Mouse (Mus musculus) liver, embryonic 16.5 days (tissue): Measurements from ENCODE around the gene Gm27027. TPM values are rescaled to one million over a fixed set of nuclear protein-coding genes. Genes with fewer than 3 reads are reported as not detected.

Source experiments
- ATAC-seq: fragments of 200-750 bp; cut with Nextera tagmentation; 2 replicates; pipeline ENCODE4 v1.8.0; 2017; ENCODE audit warnings: low read depth, mild to moderate bottlenecking, moderate number of reproducible peaks, moderate library complexity
- H3K27ac ChIP-seq: fragments of 300-500 bp; sonication (generic); 2 replicates; pipeline ENCODE4 v1.5.1; 2014; ENCODE audit warnings: mild to moderate bottlenecking, low read length
- H3K27me3 ChIP-seq: fragments of 300-500 bp; sonication (generic); 2 replicates; pipeline ENCODE4 v1.6.1; 2014; ENCODE audit warnings: low read depth, low read length, mixed read lengths; ENCODE audit not compliant: control insufficient read depth, insufficient read depth
- H3K36me3 ChIP-seq: fragments of 300-500 bp; sonication (generic); 2 replicates; pipeline ENCODE4 v1.6.1; 2014; ENCODE audit warnings: mild to moderate bottlenecking; ENCODE audit not compliant: control insufficient read depth, insufficient read depth
- H3K4me1 ChIP-seq: fragments of 300-500 bp; sonication (generic); 2 replicates; pipeline ENCODE4 v1.6.1; 2014; ENCODE audit warnings: low read depth, low read length, mixed read lengths; ENCODE audit not compliant: control insufficient read depth
- H3K4me2 ChIP-seq: fragments of 300-500 bp; sonication (generic); 2 replicates; pipeline ENCODE4 v1.6.1; 2014; ENCODE audit warnings: low read depth, low read length, mixed read lengths
- H3K4me3 ChIP-seq: fragments of 300-500 bp; sonication (generic); 2 replicates; pipeline ENCODE4 v1.5.1; 2014; ENCODE audit warnings: low read depth, mild to moderate bottlenecking, low read length
- H3K9ac ChIP-seq: fragments of 300-500 bp; sonication (generic); 2 replicates; pipeline ENCODE4 v1.6.1; 2014; ENCODE audit warnings: low read depth, low read length
- H3K9me3 ChIP-seq: fragments of 300-500 bp; sonication (generic); replicated peaks from 2 replicates; pipeline ENCODE4 v1.6.1; 2016; ENCODE audit warnings: low read length; ENCODE audit not compliant: control insufficient read depth
- WGBS: fragments of 180-500 bp; shearing (Covaris S2); extraction: QIAGEN DNeasy Blood & Tissue Kit; methylation state at CpG from one replicate; pipeline ENCODE4 v1.1.7; 2014; ENCODE audit not compliant: insufficient replicate concordance; 5-methylcytosine and 5-hydroxymethylcytosine counted together
- polyA plus RNA-seq: library from polyadenylated mRNA; unstranded; fragments of >200 nt; fragmentation: Nextera tagmentation; extraction: Ambion mirVana; gene quantifications from 2 replicates; pipeline ENCODE4 v1.2.1, GENCODE M21; 2015

The Gm27027 gene
- polyA plus RNA-seq, result not detected in 2 replicates

DNA sequence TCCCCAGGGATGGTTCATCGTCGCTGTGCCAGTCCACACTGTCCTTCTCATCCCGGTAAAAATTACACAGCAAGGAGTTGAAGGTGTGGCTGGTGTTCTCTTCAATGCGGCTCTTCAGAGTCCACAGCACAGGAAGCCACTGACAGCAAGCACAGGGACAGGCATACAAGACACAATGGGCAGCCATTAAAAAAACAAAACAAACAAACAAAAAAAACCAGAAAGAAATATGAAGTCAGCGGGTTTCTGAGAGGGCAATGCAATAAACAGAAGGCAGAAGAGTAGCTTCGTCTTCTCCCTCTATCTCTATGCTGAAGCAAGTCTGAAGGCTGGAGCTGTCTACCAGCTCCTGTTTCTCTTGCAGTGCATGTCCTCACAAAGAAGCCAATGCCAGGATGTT, at the start of gene Gm27027:
Gene Gm27027, minus strand, starts transcription at position 101 of the 400 bp plus-strand sequence.
- peaks cover 2% of the 10 kb centered on the region; the same call in 1 of the 2 replicates for H3K36me3 ChIP-seq
- no peak for ATAC-seq
- H3K27ac ChIP-seq, result no peak within 1 kb of the TSS
- 80% methylated on average over 6 of the region's 6 CpGs for WGBS
- no peak within 1 kb of the TSS for H3K4me2 ChIP-seq
- no peak within 1 kb of the TSS for H3K4me3 ChIP-seq
- H3K4me1 ChIP-seq, result no peaks in the 10 kb centered on the region
- H3K9me3 ChIP-seq, result no peaks in the 10 kb centered on the region
- H3K9ac ChIP-seq, result no peak within 1 kb of the TSS
- no peaks in the 10 kb centered on the region for H3K27me3 ChIP-seq

GRCm38 (mm10) chr2:94045411-94046090, 49.4 kb upstream of the Gm27027 start:
- 74% methylated on average over 6 of the region's 6 CpGs for WGBS
- ATAC-seq, result no peak

DNA sequence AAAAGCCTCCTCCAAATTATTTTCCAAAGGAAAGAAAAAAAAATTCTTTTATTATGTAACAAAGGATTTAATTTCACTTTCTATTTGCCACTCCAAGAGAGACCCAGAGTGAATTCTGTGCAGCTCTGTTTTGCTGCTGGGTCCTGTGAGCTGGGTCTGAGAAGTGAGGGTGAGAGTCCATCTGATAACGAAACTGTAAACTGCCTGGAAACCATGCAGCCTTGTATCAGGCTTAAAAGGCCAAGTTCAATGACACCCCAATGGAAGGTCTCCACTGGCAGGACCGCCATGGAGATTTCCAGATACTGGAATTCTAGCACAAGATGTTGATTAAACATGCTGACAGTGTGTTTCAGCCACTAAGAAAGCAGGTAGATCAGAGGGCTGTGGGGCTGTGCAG, 48.0 kb upstream of the Gm27027 start:
- no peak overlapping the region for H3K4me2 ChIP-seq
- ATAC-seq, result peak; percentile 67

More at GRCm38 (mm10) chr2:94045411-94046090, 49.4 kb upstream of the Gm27027 start:
- Histone ChIP-seq H3K36me3 (no peaks in the 10 kb centered on the region), H3K4me3 (no peak overlapping the region), H3K27me3 (no peaks in the 10 kb centered on the region), H3K9ac (no peak overlapping the region), H3K27ac (no peak overlapping the region), H3K9me3 (no peaks in the 10 kb centered on the region), H3K4me1 (no peaks in the 10 kb centered on the region; the same call in 1 of the 2 replicates), H3K4me2 (no peak overlapping the region)

GRCm38 (mm10) chr2:94043662-94044061, 47.5 kb upstream of the Gm27027 start:
- no peak for ATAC-seq
- H3K27me3 ChIP-seq, result no peaks in the 10 kb centered on the region
- no peak overlapping the region for H3K27ac ChIP-seq
- no peaks in the 10 kb centered on the region; the same call in 1 of the 2 replicates for H3K4me1 ChIP-seq
- WGBS, result 73% methylated on average over 5 of the region's 5 CpGs
- no peak overlapping the region for H3K4me2 ChIP-seq
- no peaks in the 10 kb centered on the region for H3K36me3 ChIP-seq
- no peak overlapping the region for H3K9ac ChIP-seq
- no peaks in the 10 kb centered on the region for H3K9me3 ChIP-seq
- no peak overlapping the region for H3K4me3 ChIP-seq

More for the DNA sequence above, 48.0 kb upstream of the Gm27027 start:
- WGBS, result 57% methylated on average over 2 of the region's 2 CpGs
- no peak overlapping the region for H3K9ac ChIP-seq
- no peak overlapping the region for H3K27ac ChIP-seq
- H3K36me3 ChIP-seq, result no peaks in the 10 kb centered on the region
- no peaks in the 10 kb centered on the region for H3K27me3 ChIP-seq
- no peak overlapping the region for H3K4me3 ChIP-seq
- no peaks in the 10 kb centered on the region; the same call in 1 of the 2 replicates for H3K4me1 ChIP-seq
- no peaks in the 10 kb centered on the region for H3K9me3 ChIP-seq

DNA sequence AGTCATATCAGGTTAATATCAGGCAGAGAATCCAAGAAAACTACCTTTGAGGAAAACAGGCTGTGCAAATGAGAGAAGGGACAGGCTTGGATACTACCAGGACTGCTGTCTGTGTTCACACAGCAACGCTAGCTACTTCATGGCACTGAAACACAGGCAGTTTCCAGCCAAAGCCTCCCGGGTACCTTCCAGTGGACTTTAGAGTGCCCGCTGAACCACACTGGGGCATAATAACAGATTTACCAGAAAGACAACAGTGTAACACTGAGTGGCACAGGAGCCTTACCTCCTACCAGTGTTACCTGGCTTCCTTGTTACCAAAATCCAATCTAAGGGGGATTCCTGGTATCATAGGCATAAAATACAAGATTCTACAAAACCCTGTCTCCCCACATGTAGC, 46.3 kb upstream of the Gm27027 start:
- Histone ChIP-seq H3K27ac (no peak overlapping the region), H3K36me3 (no peaks in the 10 kb centered on the region), H3K9ac (no peak overlapping the region), H3K4me2 (no peak overlapping the region), H3K9me3 (no peaks in the 10 kb centered on the region), H3K4me3 (no peak overlapping the region), H3K4me1 (no peaks in the 10 kb centered on the region; the same call in 1 of the 2 replicates), H3K27me3 (no peaks in the 10 kb centered on the region)
- WGBS, result 74% methylated on average over 3 of the region's 3 CpGs
- no peak for ATAC-seq

DNA sequence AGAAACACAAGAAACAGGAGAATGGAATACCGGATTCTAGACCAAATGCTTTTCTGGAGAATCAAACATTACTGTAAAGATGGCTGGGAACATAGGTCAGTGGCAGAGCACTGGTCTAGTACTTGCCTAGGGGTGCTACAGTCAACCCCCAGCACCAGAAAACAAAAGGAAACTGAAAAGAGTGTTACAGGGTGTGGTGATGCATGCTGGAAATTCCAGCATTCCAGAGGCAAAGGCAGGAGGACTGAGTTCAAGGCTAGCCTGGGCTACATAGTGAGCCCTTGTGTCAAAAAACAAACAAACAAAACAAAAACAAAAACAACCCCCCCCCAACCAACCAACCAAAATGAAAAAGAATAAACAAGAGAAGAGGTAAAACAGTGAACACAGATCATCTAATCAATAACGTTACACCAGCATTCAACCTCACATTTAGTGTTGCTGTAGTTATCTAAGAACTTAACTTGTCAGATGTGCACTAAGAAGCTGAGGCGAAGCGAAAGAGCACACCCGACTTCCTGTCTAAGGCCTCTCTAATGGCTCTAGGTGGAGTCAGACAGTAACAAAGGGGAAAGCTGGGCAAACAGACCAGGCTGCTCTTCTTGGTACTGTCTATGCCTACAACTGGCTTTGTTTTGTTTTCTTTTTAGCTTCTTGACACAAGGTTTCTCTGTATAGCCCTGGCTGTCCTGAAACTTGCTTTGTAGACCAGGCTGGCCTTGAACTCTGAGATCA, 44.4 kb upstream of the Gm27027 start:
- ATAC-seq, result no peak
- no peaks in the 10 kb centered on the region; the same call in 1 of the 2 replicates for H3K4me1 ChIP-seq
- no peak overlapping the region for H3K4me2 ChIP-seq
- H3K27me3 ChIP-seq, result no peaks in the 10 kb centered on the region
- no peak overlapping the region for H3K4me3 ChIP-seq
- no peak overlapping the region for H3K9ac ChIP-seq
- no peaks in the 10 kb centered on the region for H3K9me3 ChIP-seq
- no peaks in the 10 kb centered on the region for H3K36me3 ChIP-seq
- no peak overlapping the region for H3K27ac ChIP-seq
- WGBS, result 69% methylated on average over 5 of the region's 5 CpGs

DNA sequence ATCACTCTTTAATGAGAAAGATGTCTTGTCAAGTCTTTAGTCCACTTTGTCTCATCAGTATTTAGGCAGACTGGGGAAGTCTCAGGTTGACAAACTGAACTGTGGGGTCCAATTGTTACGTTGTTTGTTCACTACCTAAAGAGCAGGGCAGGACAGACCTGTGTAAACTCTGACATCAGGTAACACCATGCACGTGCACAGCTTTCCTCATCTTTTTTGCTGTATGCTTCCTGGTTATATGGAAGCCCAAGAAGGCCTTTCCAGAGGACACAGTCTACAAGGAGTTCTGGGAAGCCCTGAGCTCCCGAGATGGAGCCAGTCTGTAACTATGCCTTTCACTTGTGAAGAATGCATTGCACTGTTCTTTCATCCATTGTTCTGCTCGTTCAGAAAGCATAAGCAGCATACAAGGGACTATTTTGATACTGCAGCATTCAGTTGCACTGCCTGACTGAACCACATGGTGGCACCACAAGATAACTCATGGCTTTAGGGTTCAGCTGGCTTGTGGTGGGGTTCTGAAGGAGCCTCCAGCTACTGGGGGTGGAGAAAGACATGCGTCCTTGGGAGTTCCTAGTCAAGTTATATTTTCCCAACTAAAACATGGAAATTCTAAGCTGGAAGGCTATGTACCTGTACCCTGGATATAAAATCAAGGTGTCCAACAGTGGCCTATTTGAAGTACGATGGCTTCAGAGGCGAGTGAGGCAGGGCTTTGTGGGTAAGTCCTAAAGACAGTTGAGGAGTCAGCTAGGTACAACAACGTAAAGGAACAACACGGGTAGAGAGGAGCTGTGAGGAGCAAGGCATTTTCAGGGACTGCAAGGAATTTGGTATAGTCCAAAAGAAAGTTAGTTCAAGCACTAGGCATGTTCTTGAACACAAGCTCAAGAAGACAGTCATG, 39.5 kb upstream of the Gm27027 start:
- H3K9ac ChIP-seq, result no peak overlapping the region
- no peak overlapping the region for H3K27ac ChIP-seq
- no peak for ATAC-seq
- no peak overlapping the region for H3K4me2 ChIP-seq
- no peaks in the 10 kb centered on the region for H3K4me1 ChIP-seq
- no peak overlapping the region for H3K4me3 ChIP-seq
- no peaks in the 10 kb centered on the region for H3K9me3 ChIP-seq
- H3K27me3 ChIP-seq, result no peaks in the 10 kb centered on the region
- H3K36me3 ChIP-seq, result peaks cover 2% of the 10 kb centered on the region
- 64% methylated on average over 9 of the region's 9 CpGs for WGBS

- no peak for ATAC-seq
- Histone ChIP-seq H3K27ac (no peak overlapping the region), H3K4me2 (no peak overlapping the region), H3K27me3 (no peaks in the 10 kb centered on the region), H3K36me3 (peaks cover 2% of the 10 kb centered on the region), H3K9ac (no peak overlapping the region), H3K9me3 (no peaks in the 10 kb centered on the region), H3K4me1 (no peaks in the 10 kb centered on the region), H3K4me3 (no peak overlapping the region)
Observed at GRCm38 (mm10) chr2:94030602-94031001, 34.4 kb upstream of the Gm27027 start.
